Mouse (Mus musculus): ENCODE results near the gene Numb. TPM values are rescaled to one million over a fixed set of nuclear protein-coding genes. Genes with fewer than 3 reads are reported as not detected.

The Numb gene
- polyA plus RNA-seq, 1 experiment from 2014 or later: 37.4 TPM

- whole genome bisulfite sequencing: 91% methylated on average over 1 of the region's 1 CpGs
- Histone ChIP-seq H3K27ac (replicated peaks) (no peak overlapping the region), H3K36me3 (peaks cover 25% of the 10 kb centered on the region), H3K4me3 (no peak overlapping the region), H3K4me1 (no peaks in the 10 kb centered on the region), H3K9me3 (replicated peaks) (peaks cover under 1% of the 10 kb centered on the region; the same call in 1 of the 2 replicates), H3K27me3 (ENCODE audit: low read depth, poor library complexity, severe bottlenecking) (no peaks in the 10 kb centered on the region)
- no peak for DNase-seq (ENCODE audit: low spot score)
Observed at GRCm38 (mm10) chr12:83864501-83864900, 57.2 kb downstream of the Numb start.

DNA sequence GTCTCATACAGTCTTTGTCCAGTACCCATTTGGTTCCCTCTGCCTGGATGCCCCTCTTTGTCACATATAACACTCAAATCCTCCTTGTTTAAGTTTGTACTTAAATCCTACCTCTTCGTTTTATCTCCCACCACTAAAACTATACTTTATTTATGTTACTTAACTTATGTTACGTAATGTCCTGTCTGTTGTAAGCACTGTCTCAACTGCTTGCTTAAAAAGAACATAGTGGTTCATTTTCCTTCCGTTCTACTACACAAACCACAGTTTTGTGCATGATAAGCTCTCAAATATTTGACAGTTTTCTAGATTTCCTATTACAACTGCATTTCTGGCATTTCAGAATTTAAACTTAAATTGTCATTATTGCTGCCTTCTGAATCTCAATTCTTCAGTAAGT lies 59.9 kb downstream of the Numb start:
- H3K9me3 ChIP-seq (replicated peaks): no peaks in the 10 kb centered on the region; the same call in 1 of the 2 replicates
- H3K4me1 ChIP-seq: no peaks in the 10 kb centered on the region
- H3K4me3 ChIP-seq: no peak overlapping the region
- peaks cover 18% of the 10 kb centered on the region; the same call in 1 of the 2 replicates for H3K36me3 ChIP-seq
- WGBS: 91% methylated on average over 3 of the region's 3 CpGs
- H3K27ac ChIP-seq (replicated peaks): no peak overlapping the region
- no peak for DNase-seq (ENCODE audit: low spot score)
- no peaks in the 10 kb centered on the region for H3K27me3 ChIP-seq (ENCODE audit: low read depth, poor library complexity, severe bottlenecking)

- H3K27me3 ChIP-seq (ENCODE audit: low read depth, poor library complexity, severe bottlenecking): no peaks in the 10 kb centered on the region
- H3K4me1 ChIP-seq: no peaks in the 10 kb centered on the region
- no peak overlapping the region for H3K27ac ChIP-seq (replicated peaks)
- H3K4me3 ChIP-seq: no peak overlapping the region
- DNase-seq (ENCODE audit: low spot score): no peak
- H3K36me3 ChIP-seq: peaks cover 18% of the 10 kb centered on the region; the same call in 1 of the 2 replicates
- H3K9me3 ChIP-seq (replicated peaks): no peaks in the 10 kb centered on the region; the same call in 1 of the 2 replicates
Observed at GRCm38 (mm10) chr12:83860688-83861087, 61.0 kb downstream of the Numb start.

DNA sequence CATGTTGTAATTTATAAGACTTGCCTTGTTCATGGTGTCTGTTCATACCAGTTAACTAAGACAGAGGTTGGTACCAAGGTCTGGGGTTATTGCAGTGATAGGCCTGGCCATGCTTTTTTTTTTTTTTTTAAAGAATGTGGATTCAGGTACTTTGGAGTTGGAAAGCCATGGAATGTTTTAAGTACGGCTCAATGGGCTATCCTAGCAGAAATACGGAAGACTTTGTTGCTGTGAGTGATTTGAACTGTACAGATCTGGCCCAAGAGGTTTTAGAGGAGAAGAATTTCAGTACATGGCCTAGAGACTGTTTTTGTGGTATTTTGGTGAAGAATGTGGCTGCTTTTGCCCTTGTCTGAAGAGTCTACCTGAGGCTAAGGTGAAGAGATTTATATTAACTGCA lies 63.7 kb downstream of the Numb start:
- no peaks in the 10 kb centered on the region for H3K27me3 ChIP-seq (ENCODE audit: low read depth, poor library complexity, severe bottlenecking)
- DNase-seq (ENCODE audit: low spot score): no peak
- no peak overlapping the region for H3K27ac ChIP-seq (replicated peaks)
- H3K36me3 ChIP-seq: peaks cover 18% of the 10 kb centered on the region; the same call in 1 of the 2 replicates
- H3K9me3 ChIP-seq (replicated peaks): no peaks in the 10 kb centered on the region; the same call in 1 of the 2 replicates
- no peaks in the 10 kb centered on the region for H3K4me1 ChIP-seq
- WGBS: 92% methylated on average over 2 of the region's 2 CpGs
- no peak overlapping the region for H3K4me3 ChIP-seq

- Histone ChIP-seq H3K4me1 (no peaks in the 10 kb centered on the region), H3K27ac (replicated peaks) (no peak overlapping the region), H3K27me3 (ENCODE audit: low read depth, poor library complexity, severe bottlenecking) (no peaks in the 10 kb centered on the region), H3K4me3 (no peak overlapping the region), H3K9me3 (replicated peaks) (no peaks in the 10 kb centered on the region; the same call in 1 of the 2 replicates), H3K36me3 (peaks cover 10% of the 10 kb centered on the region; the same call in 1 of the 2 replicates)
- WGBS: 91% methylated on average over 1 of the region's 1 CpGs
- no peak for DNase-seq (ENCODE audit: low spot score)
Observed at GRCm38 (mm10) chr12:83855211-83855610, 66.5 kb downstream of the Numb start.

DNA sequence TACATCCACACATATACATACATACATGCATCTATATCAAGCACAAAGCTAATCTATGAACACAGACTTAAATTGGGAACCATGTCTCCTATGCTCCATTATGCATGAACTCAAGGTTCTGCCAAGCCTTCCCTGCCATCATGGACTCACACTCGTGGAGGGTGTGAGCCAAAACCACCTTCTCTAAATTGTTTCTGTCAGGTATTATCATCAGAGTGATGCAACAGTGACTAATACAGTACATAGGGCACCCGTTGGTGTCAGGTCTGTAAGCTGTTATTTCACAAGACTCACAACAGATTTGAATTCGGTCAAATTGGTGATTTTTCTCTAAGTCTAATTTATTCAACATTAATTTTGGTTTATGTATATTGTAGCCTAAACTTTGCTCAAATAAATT lies 67.5 kb downstream of the Numb start:
- no peaks in the 10 kb centered on the region for H3K27me3 ChIP-seq (ENCODE audit: low read depth, poor library complexity, severe bottlenecking)
- DNase-seq (ENCODE audit: low spot score): no peak
- WGBS: 90% methylated on average over 3 of the region's 3 CpGs
- H3K4me3 ChIP-seq: no peak overlapping the region
- H3K9me3 ChIP-seq (replicated peaks): no peaks in the 10 kb centered on the region
- H3K27ac ChIP-seq (replicated peaks): no peak overlapping the region
- H3K36me3 ChIP-seq: peaks cover 3% of the 10 kb centered on the region; the same call in 1 of the 2 replicates
- H3K4me1 ChIP-seq: no peaks in the 10 kb centered on the region

GRCm38 (mm10) chr12:83852512-83853213 lies 69.1 kb downstream of the Numb start:
- 84% methylated on average over 5 of the region's 5 CpGs for WGBS
- H3K9me3 ChIP-seq (replicated peaks): no peaks in the 10 kb centered on the region
- no peaks in the 10 kb centered on the region for H3K27me3 ChIP-seq (ENCODE audit: low read depth, poor library complexity, severe bottlenecking)
- H3K4me1 ChIP-seq: no peaks in the 10 kb centered on the region
- H3K27ac ChIP-seq (replicated peaks): no peak overlapping the region
- no peak overlapping the region for H3K4me3 ChIP-seq
- no peak for DNase-seq (ENCODE audit: low spot score)
- H3K36me3 ChIP-seq: peaks cover 4% of the 10 kb centered on the region; the same call in 1 of the 2 replicates

DNA sequence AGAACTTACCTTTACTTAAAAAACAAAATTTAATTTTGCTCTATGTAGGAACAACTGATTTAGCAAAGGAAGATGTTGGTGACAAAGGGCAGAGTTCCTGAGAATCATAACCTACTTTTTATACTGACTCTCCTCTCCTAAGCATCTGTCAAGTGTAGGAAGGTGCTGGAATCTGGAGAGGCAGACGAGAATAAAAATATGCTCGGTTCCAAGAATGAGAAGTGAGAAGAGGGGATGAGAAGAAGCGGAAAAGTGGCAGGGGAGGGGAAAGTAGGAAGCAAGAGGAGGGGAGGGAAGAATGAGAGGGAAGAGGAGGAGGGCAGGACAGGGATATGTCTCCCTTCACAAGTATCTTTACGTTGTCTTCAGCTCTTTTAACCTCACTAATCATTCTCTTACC lies 71.4 kb downstream of the Numb start:
- Histone ChIP-seq H3K36me3 (peaks cover 4% of the 10 kb centered on the region; the same call in 1 of the 2 replicates), H3K27me3 (ENCODE audit: low read depth, poor library complexity, severe bottlenecking) (no peaks in the 10 kb centered on the region), H3K4me1 (no peaks in the 10 kb centered on the region), H3K27ac (replicated peaks) (no peak overlapping the region), H3K9me3 (replicated peaks) (no peaks in the 10 kb centered on the region), H3K4me3 (no peak overlapping the region)
- 89% methylated on average over 4 of the region's 4 CpGs for WGBS
- no peak for DNase-seq (ENCODE audit: low spot score)

- no peak for DNase-seq (ENCODE audit: low spot score)
- Histone ChIP-seq H3K4me3 (no peak overlapping the region), H3K27ac (replicated peaks) (no peak overlapping the region), H3K9me3 (replicated peaks) (no peaks in the 10 kb centered on the region), H3K27me3 (ENCODE audit: low read depth, poor library complexity, severe bottlenecking) (no peaks in the 10 kb centered on the region), H3K36me3 (peaks cover 4% of the 10 kb centered on the region; the same call in 1 of the 2 replicates), H3K4me1 (no peaks in the 10 kb centered on the region)
- WGBS: 100% methylated on average over 1 of the region's 1 CpGs
Observed at GRCm38 (mm10) chr12:83848595-83849231, 73.0 kb downstream of the Numb start.

GRCm38 (mm10) chr12:83847877-83848276 lies 73.9 kb downstream of the Numb start:
- no peak overlapping the region for H3K4me3 ChIP-seq
- H3K27ac ChIP-seq (replicated peaks): no peak overlapping the region
- 92% methylated on average over 2 of the region's 2 CpGs for WGBS
- no peaks in the 10 kb centered on the region for H3K4me1 ChIP-seq
- H3K27me3 ChIP-seq (ENCODE audit: low read depth, poor library complexity, severe bottlenecking): no peaks in the 10 kb centered on the region
- DNase-seq (ENCODE audit: low spot score): no peak
- H3K9me3 ChIP-seq (replicated peaks): no peaks in the 10 kb centered on the region
- peaks cover 4% of the 10 kb centered on the region; the same call in 1 of the 2 replicates for H3K36me3 ChIP-seq

- no peaks in the 10 kb centered on the region for H3K9me3 ChIP-seq (replicated peaks)
- H3K4me1 ChIP-seq: no peaks in the 10 kb centered on the region
- no peak for DNase-seq (ENCODE audit: low spot score)
- peaks cover 42% of the 10 kb centered on the region for H3K36me3 ChIP-seq
- no peaks in the 10 kb centered on the region for H3K27me3 ChIP-seq (ENCODE audit: low read depth, poor library complexity, severe bottlenecking)
- H3K4me3 ChIP-seq: no peak overlapping the region
- WGBS: 91% methylated on average over 3 of the region's 3 CpGs
- no peak overlapping the region for H3K27ac ChIP-seq (replicated peaks)
Observed at GRCm38 (mm10) chr12:83842678-83843440, 78.9 kb downstream of the Numb start.

DNA sequence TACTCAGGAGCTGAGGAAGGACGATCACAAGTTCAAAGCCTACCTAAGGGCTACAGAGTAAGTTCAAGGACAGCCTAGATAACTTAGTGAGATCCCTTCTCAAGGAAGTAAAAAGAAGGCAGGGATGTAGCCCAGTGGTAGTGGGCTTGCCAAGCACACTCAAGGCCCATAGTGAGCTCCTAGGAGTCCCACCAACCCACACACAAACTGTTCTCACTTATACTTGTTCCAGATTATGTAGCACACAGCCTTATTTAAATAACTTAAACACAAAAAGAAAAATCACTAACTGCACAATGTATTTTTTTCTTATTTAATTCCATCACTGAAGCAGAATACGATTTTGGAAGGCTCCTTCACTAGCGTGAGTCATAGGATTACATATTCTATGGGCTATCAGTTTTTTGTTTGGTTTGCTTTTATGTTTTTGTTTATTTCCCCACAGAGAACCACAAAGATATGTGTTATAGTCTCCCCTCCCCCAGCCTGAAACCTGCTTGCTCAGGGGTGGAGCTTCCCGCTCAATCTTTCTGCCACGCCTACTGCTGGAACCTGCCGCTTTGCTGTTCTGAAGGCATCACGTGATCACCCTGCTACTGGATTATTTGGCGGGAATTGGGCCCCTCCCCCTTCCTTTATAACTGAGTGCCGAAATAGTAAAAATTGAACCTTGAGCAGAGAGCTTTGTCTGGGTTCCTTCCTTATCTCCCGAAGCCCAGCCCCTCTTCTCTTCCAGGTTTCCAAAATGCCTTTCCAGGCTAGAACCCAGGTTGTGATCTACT lies 80.1 kb downstream of the Numb start:
- no peak for DNase-seq (ENCODE audit: low spot score)
- no peaks in the 10 kb centered on the region for H3K9me3 ChIP-seq (replicated peaks)
- H3K4me3 ChIP-seq: no peak overlapping the region
- H3K27me3 ChIP-seq (ENCODE audit: low read depth, poor library complexity, severe bottlenecking): no peaks in the 10 kb centered on the region
- H3K36me3 ChIP-seq: peaks cover 50% of the 10 kb centered on the region
- no peaks in the 10 kb centered on the region for H3K4me1 ChIP-seq
- WGBS: 93% methylated on average over 10 of the region's 10 CpGs
- no peak overlapping the region for H3K27ac ChIP-seq (replicated peaks)
